Mouse (Mus musculus) kidney, adult 2 months (tissue): Measurements from ENCODE around the gene Ago1. TPM values are rescaled to one million over a fixed set of nuclear protein-coding genes. Genes with fewer than 3 reads are reported as not detected.

Experiments used
- DNase-seq: peaks from one replicate; pipeline ENCODE4 v3.0.0; 2021
- H3K27ac ChIP-seq: fragments of 200-500 bp; 2 replicates; pipeline ENCODE4 v1.5.1; 2012; ENCODE audit warnings: low read depth, low read length, control low read depth, inconsistent platforms; ENCODE audit not compliant: insufficient read depth
- H3K27me3 ChIP-seq: fragments of 200-500 bp; replicated peaks from 2 replicates; pipeline ENCODE4 v1.6.1; 2012; ENCODE audit warnings: mild to moderate bottlenecking, moderate library complexity, low read length, inconsistent platforms; ENCODE audit not compliant: control insufficient read depth, insufficient read depth
- H3K36me3 ChIP-seq: fragments of 200-500 bp; 2 replicates; pipeline ENCODE4 v1.6.1; 2012; ENCODE audit warnings: mild to moderate bottlenecking, moderate library complexity, low read length, inconsistent platforms; ENCODE audit not compliant: control insufficient read depth, insufficient read depth
- H3K4me1 ChIP-seq: fragments of 200-500 bp; 2 replicates; pipeline ENCODE4 v1.6.1; 2011; ENCODE audit warnings: low read length; ENCODE audit not compliant: control insufficient read depth, insufficient read depth
- H3K4me3 ChIP-seq: fragments of 200-500 bp; 2 replicates; pipeline ENCODE4 v1.5.1; 2011; ENCODE audit warnings: mild to moderate bottlenecking, low read depth, low read length, control low read depth; ENCODE audit not compliant: insufficient read depth
- CTCF ChIP-seq: fragments of 200-500 bp; conservative IDR thresholded peaks from 2 replicates; pipeline ENCODE4 v1.5.1; 2011; ENCODE audit warnings: low read depth, mild to moderate bottlenecking, control low read depth, low read length, moderate library complexity, mixed read lengths; ENCODE audit not compliant: insufficient read depth, insufficient read length
- POLR2A ChIP-seq: fragments of 200-500 bp; IDR thresholded peaks from one replicate; pipeline ENCODE4 v1.6.1; 2011; ENCODE audit warnings: low read depth, low read length, control low read depth
- WGBS: fragments of 180-500 bp; shearing (Covaris S2); methylation state at CpG from one replicate; pipeline ENCODE4 v1.1.7; 2018; 5-methylcytosine and 5-hydroxymethylcytosine counted together
- polyA plus RNA-seq: library from polyadenylated mRNA; depleted of rRNA; stranded (reverse); fragments of >200 nt; gene quantifications from 2 replicates; pipeline ENCODE4 v1.2.3, GENCODE M21; 2012

The Ago1 gene
- polyA plus RNA-seq, 1 experiment, result 21.4 TPM

DNA sequence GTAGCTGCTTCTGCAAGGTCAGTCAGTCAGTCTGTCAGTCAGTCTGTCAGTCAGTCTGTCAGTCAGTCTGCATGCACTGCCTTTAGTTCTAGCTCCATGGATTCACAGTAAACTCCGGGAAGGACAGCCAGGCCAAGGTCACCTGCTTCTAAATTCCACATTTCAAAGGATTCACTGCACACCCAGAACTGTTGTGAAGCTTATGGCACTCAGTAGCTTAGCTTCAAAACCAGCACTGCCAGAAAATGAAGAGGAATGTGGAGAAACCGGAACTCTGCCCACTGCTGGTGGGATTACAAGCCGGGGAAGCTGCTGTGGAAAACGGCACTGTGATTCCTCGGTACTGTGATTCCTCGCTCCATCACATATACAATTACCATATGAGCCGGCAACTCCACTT, 12.9 kb downstream of the Ago1 start:
- WGBS, result 81% methylated on average over 7 of the region's 7 CpGs
- H3K4me3 ChIP-seq, result no peak overlapping the region
- no peaks in the 10 kb centered on the region for H3K4me1 ChIP-seq
- H3K36me3 ChIP-seq, result peaks cover 4% of the 10 kb centered on the region; the same call in 1 of the 2 replicates
- TF ChIP-seq CTCF, result no peak
- TF ChIP-seq POLR2A, result no peak
- no peaks in the 10 kb centered on the region for H3K27me3 ChIP-seq
- no peak overlapping the region for H3K27ac ChIP-seq
- no peak for DNase-seq

DNA sequence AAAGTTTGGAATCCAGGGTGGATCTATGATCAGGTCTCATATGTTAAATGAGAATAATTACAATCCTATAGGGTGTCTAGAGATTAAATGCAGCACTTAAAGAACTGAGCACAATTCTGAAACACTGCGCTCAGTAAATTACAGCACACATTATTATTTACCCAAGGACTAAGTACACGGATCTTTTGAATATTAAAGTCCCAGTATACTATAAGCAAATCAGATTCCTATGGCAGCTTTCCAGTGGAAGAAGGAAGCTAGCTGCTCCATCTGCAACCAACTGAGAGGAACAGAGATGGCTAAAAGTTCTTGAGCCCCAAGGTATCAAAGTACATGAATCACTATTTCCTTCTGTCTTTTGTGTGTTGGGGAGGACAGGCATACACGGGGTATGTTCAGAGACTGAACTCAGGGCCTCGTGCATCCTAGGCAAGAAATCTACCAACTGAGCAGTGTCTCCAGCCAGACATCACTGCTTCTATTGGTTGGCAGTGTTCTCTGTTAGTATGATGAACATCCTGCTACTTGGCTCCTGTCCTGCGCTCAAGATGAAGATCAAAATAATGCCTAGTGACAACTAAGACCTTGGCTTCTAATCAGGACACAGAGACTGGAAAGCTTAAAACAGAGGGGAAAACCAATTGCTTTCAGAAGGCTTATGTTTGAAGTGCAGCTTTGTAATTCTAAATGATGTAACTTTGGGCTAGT, 13.7 kb downstream of the Ago1 start:
- no peak for TF ChIP-seq POLR2A
- TF ChIP-seq CTCF, result no peak
- Histone ChIP-seq H3K4me3 (no peak overlapping the region), H3K36me3 (peaks cover 4% of the 10 kb centered on the region; the same call in 1 of the 2 replicates), H3K27ac (no peak overlapping the region), H3K4me1 (no peaks in the 10 kb centered on the region), H3K27me3 (no peaks in the 10 kb centered on the region)
- no peak for DNase-seq
- 87% methylated on average over 5 of the region's 5 CpGs for whole genome bisulfite sequencing

DNA sequence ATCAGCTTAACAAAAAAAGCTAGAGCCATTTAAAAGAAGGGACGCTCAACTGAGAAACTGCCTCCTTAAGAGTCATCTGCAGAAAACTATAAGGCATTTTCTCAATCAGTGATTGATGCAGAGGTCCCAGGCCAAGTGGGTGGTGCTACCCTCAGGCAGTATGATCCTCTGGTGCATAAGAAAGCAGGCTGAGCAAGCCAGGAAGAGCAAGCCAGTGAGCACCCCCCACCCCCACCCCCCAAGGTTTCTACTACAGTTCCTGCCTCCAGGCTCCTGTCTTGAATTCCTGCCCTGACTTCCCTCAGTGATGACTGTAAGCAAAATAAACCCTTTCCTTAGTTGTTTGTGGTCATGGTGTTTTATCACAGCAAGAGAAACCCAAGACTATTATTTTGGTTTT, 18.1 kb downstream of the Ago1 start:
- H3K27me3 ChIP-seq, result no peaks in the 10 kb centered on the region
- WGBS, result 96% methylated on average over 1 of the region's 1 CpGs
- no peak overlapping the region for H3K27ac ChIP-seq
- no peak overlapping the region for H3K4me3 ChIP-seq
- TF ChIP-seq POLR2A (no peak), CTCF (no peak)
- no peaks in the 10 kb centered on the region for H3K4me1 ChIP-seq
- DNase-seq, result no peak
- peaks cover 5% of the 10 kb centered on the region; the same call in 1 of the 2 replicates for H3K36me3 ChIP-seq

DNA sequence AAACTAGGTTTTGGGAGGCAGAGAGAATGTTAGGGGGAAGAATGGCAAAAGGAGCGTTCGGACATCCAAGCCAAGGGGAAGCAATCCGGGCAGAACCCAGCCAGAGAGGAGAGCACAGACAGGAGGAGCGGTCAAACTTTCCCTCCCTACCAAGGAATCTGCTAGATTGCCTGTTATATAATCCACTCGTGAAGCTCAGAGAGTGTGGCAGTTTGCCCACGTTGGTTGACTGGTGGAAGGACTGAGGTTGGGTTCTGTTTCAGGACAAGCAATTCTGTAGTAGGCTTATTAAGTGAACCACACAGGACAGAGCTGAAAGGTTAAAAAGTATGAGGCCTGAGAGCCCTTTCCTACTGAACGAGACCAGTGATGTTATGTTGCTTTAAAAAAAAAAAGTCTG, 21.3 kb downstream of the Ago1 start:
- Histone ChIP-seq H3K4me3 (no peak overlapping the region), H3K27me3 (no peaks in the 10 kb centered on the region), H3K4me1 (no peaks in the 10 kb centered on the region), H3K36me3 (peaks cover 3% of the 10 kb centered on the region; the same call in 1 of the 2 replicates), H3K27ac (no peak overlapping the region)
- WGBS, result 67% methylated on average over 7 of the region's 7 CpGs
- no peak for TF ChIP-seq POLR2A
- no peak for TF ChIP-seq CTCF
- DNase-seq, result no peak

DNA sequence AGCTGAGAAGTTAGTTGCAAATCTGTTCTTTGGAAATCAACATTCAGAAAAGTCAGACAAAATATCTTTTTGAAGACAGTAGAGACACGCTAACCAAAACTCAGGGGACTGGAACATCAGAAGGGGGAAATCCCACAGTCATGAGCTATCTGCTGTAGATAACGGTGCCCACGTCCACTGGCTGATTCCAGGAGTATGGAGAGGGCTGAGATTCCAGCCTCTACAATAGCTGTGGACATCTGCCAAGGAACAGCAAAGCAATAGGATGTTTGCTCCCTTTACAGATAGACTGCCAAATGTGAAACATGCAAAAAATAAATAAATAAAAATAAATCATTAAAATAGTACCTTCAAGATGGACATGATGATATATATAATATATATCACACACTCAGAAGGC, 23.9 kb downstream of the Ago1 start:
- TF ChIP-seq CTCF, result no peak
- TF ChIP-seq POLR2A, result no peak
- Histone ChIP-seq H3K27me3 (no peaks in the 10 kb centered on the region), H3K4me1 (no peaks in the 10 kb centered on the region), H3K4me3 (no peak overlapping the region), H3K36me3 (peaks cover 7% of the 10 kb centered on the region), H3K27ac (no peak overlapping the region)
- 85% methylated on average over 3 of the region's 3 CpGs for WGBS
- no peak for DNase-seq

DNA sequence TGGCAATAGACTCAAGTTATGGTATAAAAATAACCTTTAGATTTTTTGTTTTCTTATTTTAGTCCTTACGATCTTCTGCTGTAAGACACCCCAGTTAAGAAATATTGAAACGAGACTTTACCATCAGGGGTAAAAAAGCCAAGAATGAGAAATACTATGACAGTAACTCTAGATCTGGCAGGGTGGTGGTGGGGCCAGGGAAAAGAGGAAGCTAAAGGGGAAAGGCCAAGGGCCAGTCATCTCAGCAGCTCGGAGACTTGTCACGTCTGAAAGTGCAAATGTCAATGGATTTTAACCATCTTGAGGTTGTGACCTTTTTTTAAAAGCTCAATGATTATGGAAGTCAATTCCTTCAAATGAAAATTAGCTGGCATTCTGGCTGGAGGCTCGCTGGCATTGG, 30.1 kb downstream of the Ago1 start:
- TF ChIP-seq CTCF (no peak), POLR2A (no peak)
- Histone ChIP-seq H3K4me3 (no peak overlapping the region), H3K27ac (no peak overlapping the region), H3K36me3 (peaks cover 4% of the 10 kb centered on the region), H3K27me3 (no peaks in the 10 kb centered on the region), H3K4me1 (no peaks in the 10 kb centered on the region)
- WGBS, result 64% methylated on average over 5 of the region's 5 CpGs
- no peak for DNase-seq

DNA sequence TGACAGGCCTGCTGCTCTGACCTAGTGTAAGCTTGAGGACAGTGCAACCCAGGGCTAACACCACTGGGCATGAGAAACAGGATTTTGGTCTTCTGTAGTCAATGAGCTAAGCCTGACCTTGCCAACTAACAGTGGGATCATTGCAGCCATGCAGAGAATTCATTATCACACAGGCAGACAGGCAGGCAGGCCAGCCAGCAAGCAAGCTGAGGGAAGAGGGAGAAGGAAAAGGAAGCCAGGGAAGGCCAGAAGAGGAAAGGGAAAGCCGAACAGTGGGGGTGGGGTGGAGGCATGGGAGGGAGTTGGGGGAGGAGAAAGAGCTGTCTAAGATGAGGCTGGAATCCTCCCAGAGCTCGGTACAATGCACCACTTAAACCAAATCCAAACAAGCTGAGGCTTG, 32.1 kb downstream of the Ago1 start:
- TF ChIP-seq POLR2A, result no peak
- no peak for TF ChIP-seq CTCF

More for the DNA sequence above, 32.1 kb downstream of the Ago1 start:
- Histone ChIP-seq H3K27ac (no peak overlapping the region), H3K4me1 (no peaks in the 10 kb centered on the region), H3K27me3 (no peaks in the 10 kb centered on the region), H3K36me3 (no peaks in the 10 kb centered on the region), H3K4me3 (no peak overlapping the region)
- 37% methylated on average over 2 of the region's 2 CpGs for WGBS
- DNase-seq, result no peak
